28 mouse cellular contexts compared by ENCODE assay signal in genomic region chr11:3755341-3755740, GRCm38 (mm10).
DNase-seq lines count a peak whose midpoint lies in the region; ATAC-seq and TF ChIP-seq lines count a peak whose summit lies in the region.
"Had no signal": no experiment of that assay in that cellular context is flagged by ENCODE, and none has a peak within 500 bp of the region (broad histone marks: within the 10 kb centered on the region; RNA-seq: fewer than 3 reads in every experiment).

No protein-coding gene starts in this region.

- no peaks in the 10 kb centered on the region for H3K36me3 ChIP-seq in liver, embryonic 11.5 days (ENCODE audit: control insufficient read depth, insufficient read depth, low read length)
- no peaks in the 10 kb centered on the region for H3K36me3 ChIP-seq in liver, postnatal 0 days (replicated peaks; ENCODE audit: insufficient read depth, low read length)
- H3K36me3 ChIP-seq: embryonic facial prominence, embryonic 12.5 days; hindbrain, embryonic 12.5 days; intestine, embryonic 15.5 days; limb, embryonic 13.5 days; midbrain, embryonic 10.5 days; stomach, embryonic 15.5 days had no signal

- H3K9ac ChIP-seq in liver, embryonic 11.5 days (ENCODE audit: low read depth, low read length): no peak overlapping the region
- no peak overlapping the region for H3K9ac ChIP-seq in liver, postnatal 0 days (replicated peaks)
- H3K9ac ChIP-seq: embryonic facial prominence, embryonic 12.5 days; hindbrain, embryonic 12.5 days; intestine, embryonic 15.5 days; limb, embryonic 13.5 days; stomach, embryonic 15.5 days had no signal

- no peak overlapping the region for H3K4me2 ChIP-seq in liver, embryonic 11.5 days
- no peak overlapping the region for H3K4me2 ChIP-seq in liver, postnatal 0 days (ENCODE audit: low read depth, low read length)
- H3K4me2 ChIP-seq: embryonic facial prominence, embryonic 12.5 days; heart, embryonic 11.5 days; hindbrain, embryonic 12.5 days; intestine, embryonic 15.5 days; limb, embryonic 13.5 days; stomach, embryonic 15.5 days had no signal

- H3K27me3 ChIP-seq in liver, embryonic 11.5 days (replicated peaks; ENCODE audit: control insufficient read depth, insufficient read depth, low read length): peaks cover 13% of the 10 kb centered on the region
- peaks cover 2% of the 10 kb centered on the region; the same call in 1 of the 2 replicates for H3K27me3 ChIP-seq in liver, postnatal 0 days (ENCODE audit: insufficient read depth, low read length)

- no peak for TF ChIP-seq EP300 in liver, postnatal 0 days (IDR thresholded peaks at IDR 0.05; ENCODE audit: low read depth)

- TF ChIP-seq CTCF in gastrocnemius, adult 2 months (IDR thresholded peaks at IDR 0.05): no peak
- TF ChIP-seq CTCF in liver, postnatal 0 days (IDR thresholded peaks at IDR 0.05; ENCODE audit: low read depth): no peak

- 46% methylated on average over 4 of the region's 4 CpGs for WGBS in liver, embryonic 11.5 days
- 46% methylated on average over 4 of the region's 4 CpGs for WGBS in liver, postnatal 0 days (ENCODE audit: insufficient replicate concordance)

- ATAC-seq in liver, embryonic 11.5 days (replicated peaks; ENCODE audit: low FRiP score): peak; percentile 45; the same call in 1 of the 2 replicates
- peak; percentile 85 for ATAC-seq in liver, postnatal 0 days
- ATAC-seq: forebrain, embryonic 14.5 days; hindbrain, postnatal 0 days; intestine, embryonic 15.5 days had no signal

- H3K9me3 ChIP-seq in liver, embryonic 11.5 days (ENCODE audit: control insufficient read depth, low read length): no peaks in the 10 kb centered on the region
- H3K9me3 ChIP-seq in liver, postnatal 0 days (ENCODE audit: low read length): no peaks in the 10 kb centered on the region
- H3K9me3 ChIP-seq: embryonic facial prominence, embryonic 12.5 days; hindbrain, embryonic 12.5 days; intestine, embryonic 15.5 days; limb, embryonic 13.5 days; midbrain, embryonic 10.5 days; stomach, embryonic 15.5 days had no signal

- H3K4me3 ChIP-seq in gastrocnemius, adult 2 months: no peak overlapping the region
- no peak overlapping the region for H3K4me3 ChIP-seq in liver, embryonic 11.5 days (ENCODE audit: low read depth, low read length)
- no peak overlapping the region for H3K4me3 ChIP-seq in liver, postnatal 0 days (ENCODE audit: low read depth, low read length)
- H3K4me3 ChIP-seq: embryonic facial prominence, embryonic 12.5 days; hindbrain, embryonic 12.5 days; intestine, embryonic 15.5 days; limb, embryonic 13.5 days; midbrain, embryonic 10.5 days; stomach, embryonic 15.5 days had no signal

- peak; percentile 46 for DNase-seq in gastrocnemius, adult 2 months
- no peak for DNase-seq in gastrocnemius, postnatal 25 days
- no peak for DNase-seq in liver, embryonic 11.5 days (ENCODE audit: low spot score)
- DNase-seq in liver (no peak), NIH3T3 (ENCODE audit: low read depth) (peak; percentile 88)
- no peak for DNase-seq in liver, postnatal 0 days
- DNase-seq in right cerebral cortex, postnatal 36 days (ENCODE audit: low spot score in 2 of 2): no peak
- DNase-seq in cerebellum, postnatal 10 days: no peak
- DNase-seq: cerebellum, adult 11 months; cerebellum, adult 9-10 months; embryo, embryonic 11 days; heart, postnatal 36 days; kidney, adult 2 months; layer of hippocampus, adult 9-11 months; lung, adult 2 months; lung, postnatal 14 days; retina, postnatal 1 day; thymus, postnatal 14 days had no signal

- H3K4me1 ChIP-seq in liver, embryonic 11.5 days (replicated peaks; ENCODE audit: control insufficient read depth, insufficient read depth, low read length): peaks cover 7% of the 10 kb centered on the region; the same call in 1 of the 2 replicates
- H3K4me1 ChIP-seq in liver, postnatal 0 days (ENCODE audit: insufficient read depth): peaks cover 10% of the 10 kb centered on the region; the same call in 1 of the 2 replicates
- H3K4me1 ChIP-seq: embryonic facial prominence, embryonic 12.5 days; hindbrain, embryonic 12.5 days; intestine, embryonic 15.5 days; limb, embryonic 13.5 days; stomach, embryonic 15.5 days had no signal

- intact Hi-C loops in gastrocnemius, adult 2 months (cut with DNase I): no loop called here

- no peak overlapping the region for H3K27ac ChIP-seq in gastrocnemius, adult 2 months
- no peak overlapping the region for H3K27ac ChIP-seq in liver, embryonic 11.5 days (ENCODE audit: low read depth, low read length)
- no peak overlapping the region for H3K27ac ChIP-seq in liver, postnatal 0 days (ENCODE audit: low read depth)
- H3K27ac ChIP-seq: embryonic facial prominence, embryonic 12.5 days; hindbrain, embryonic 12.5 days; hindbrain, postnatal 0 days; intestine, embryonic 15.5 days; kidney, postnatal 0 days; limb, embryonic 13.5 days; midbrain, embryonic 10.5 days; stomach, embryonic 15.5 days had no signal

Comparison
In these comparisons a context has a peak if more than half of its experiments do, and no peak if none do; other contexts are left out.
1. DNase-seq: peak in gastrocnemius, adult 2 months (single experiment) and NIH3T3 (single experiment); none in gastrocnemius, postnatal 25 days (single experiment), liver, embryonic 11.5 days (single experiment), liver (single experiment), liver, postnatal 0 days (single experiment), right cerebral cortex, postnatal 36 days (0 of 2) and cerebellum, postnatal 10 days (0 of 2).